Mouse (Mus musculus) forebrain, embryonic 11.5 days (tissue): Measurements from ENCODE around the gene Pnliprp2. TPM values are rescaled to one million over a fixed set of nuclear protein-coding genes. Genes with fewer than 3 reads are reported as not detected.

Experiments used
- ATAC-seq: fragments of 200-750 bp; cut with Nextera tagmentation; replicated peaks from 2 replicates; pipeline ENCODE4 v1.8.0; 2017; ENCODE audit warnings: moderate TSS enrichment; ENCODE audit not compliant: low FRiP score
- DNase-seq: peaks from one replicate; pipeline ENCODE4 v3.0.0-alpha.2; 2017; ENCODE audit warnings: low spot score
- H3K27ac ChIP-seq: fragments of 300-500 bp; sonication (generic); 2 replicates; pipeline ENCODE4 v1.5.1; 2014; ENCODE audit warnings: low read depth, low read length
- H3K27me3 ChIP-seq: fragments of 300-500 bp; sonication (generic); 2 replicates; pipeline ENCODE4 v1.6.1; 2014; ENCODE audit warnings: mild to moderate bottlenecking, low read length, mixed read lengths; ENCODE audit not compliant: control insufficient read depth, insufficient read depth
- H3K36me3 ChIP-seq: fragments of 300-500 bp; sonication (generic); 2 replicates; pipeline ENCODE4 v1.6.1; 2014; ENCODE audit warnings: mild to moderate bottlenecking, low read length, moderate library complexity, mixed read lengths; ENCODE audit not compliant: control insufficient read depth, insufficient read depth
- H3K4me1 ChIP-seq: fragments of 300-500 bp; sonication (generic); replicated peaks from 2 replicates; pipeline ENCODE4 v1.6.1; 2014; ENCODE audit warnings: low read length, mixed read lengths; ENCODE audit not compliant: control insufficient read depth, insufficient read depth
- H3K4me2 ChIP-seq: fragments of 300-500 bp; sonication (generic); 2 replicates; pipeline ENCODE4 v1.6.1; 2014; ENCODE audit warnings: low read depth, mild to moderate bottlenecking, low read length, moderate library complexity, mixed read lengths; ENCODE audit not compliant: severe bottlenecking
- H3K4me3 ChIP-seq: fragments of 300-500 bp; sonication (generic); 2 replicates; pipeline ENCODE4 v1.5.1; 2014; ENCODE audit warnings: low read depth, low read length
- H3K9ac ChIP-seq: fragments of 300-500 bp; sonication (generic); 2 replicates; pipeline ENCODE4 v1.6.1; 2014; ENCODE audit warnings: low read length
- H3K9me3 ChIP-seq: fragments of 300-500 bp; sonication (generic); 2 replicates; pipeline ENCODE4 v1.6.1; 2016; ENCODE audit warnings: low read length, mixed read lengths; ENCODE audit not compliant: control insufficient read depth
- WGBS: fragments of 180-500 bp; shearing (Covaris S2); extraction: QIAGEN DNeasy Blood & Tissue Kit; methylation state at CpG from one replicate; pipeline ENCODE4 v1.1.7; 2014; 5-methylcytosine and 5-hydroxymethylcytosine counted together
- polyA plus RNA-seq: library from polyadenylated mRNA; unstranded; fragments of >200 nt; fragmentation: Nextera tagmentation; extraction: Ambion mirVana; gene quantifications from 2 replicates; pipeline ENCODE4 v1.2.1, GENCODE M21; 2014

Gene Pnliprp2
- polyA plus RNA-seq, 1 experiment from 2014 or later, result not detected

GRCm38 (mm10) chr19:58810536-58810935 is 51.0 kb downstream of the Pnliprp2 start:
- 83% methylated on average over 5 of the region's 5 CpGs for WGBS
- Histone ChIP-seq H3K4me3 (no peak overlapping the region), H3K9ac (no peak overlapping the region), H3K36me3 (no peaks in the 10 kb centered on the region), H3K9me3 (no peaks in the 10 kb centered on the region), H3K27ac (no peak overlapping the region), H3K4me1 (no peaks in the 10 kb centered on the region), H3K4me2 (no peak overlapping the region), H3K27me3 (no peaks in the 10 kb centered on the region)
- DNase-seq (no peak), ATAC-seq (no peak)

GRCm38 (mm10) chr19:58815179-58815922 is 55.8 kb downstream of the Pnliprp2 start:
- Histone ChIP-seq H3K4me1 (no peaks in the 10 kb centered on the region), H3K9ac (no peak overlapping the region), H3K4me2 (no peak overlapping the region), H3K4me3 (no peak overlapping the region), H3K27me3 (no peaks in the 10 kb centered on the region), H3K9me3 (no peaks in the 10 kb centered on the region), H3K27ac (no peak overlapping the region), H3K36me3 (no peaks in the 10 kb centered on the region)
- no peak for ATAC-seq
- DNase-seq, result no peak
- WGBS, result 84% methylated on average over 13 of the region's 13 CpGs

- Histone ChIP-seq H3K9ac (no peak overlapping the region), H3K4me2 (no peak overlapping the region), H3K27me3 (no peaks in the 10 kb centered on the region), H3K9me3 (no peaks in the 10 kb centered on the region), H3K4me3 (no peak overlapping the region), H3K36me3 (no peaks in the 10 kb centered on the region), H3K27ac (no peak overlapping the region), H3K4me1 (no peaks in the 10 kb centered on the region)
- DNase-seq, result no peak
- ATAC-seq, result no peak
- 83% methylated on average over 17 of the region's 17 CpGs for WGBS
These were observed 57.0 kb downstream of the Pnliprp2 start for GRCm38 (mm10) chr19:58816453-58817041.

- WGBS, result 89% methylated on average over 11 of the region's 11 CpGs
- DNase-seq (no peak), ATAC-seq (no peak)
- Histone ChIP-seq H3K27me3 (no peaks in the 10 kb centered on the region), H3K36me3 (no peaks in the 10 kb centered on the region), H3K27ac (no peak overlapping the region), H3K4me2 (no peak overlapping the region), H3K9ac (no peak overlapping the region), H3K9me3 (no peaks in the 10 kb centered on the region), H3K4me1 (no peaks in the 10 kb centered on the region), H3K4me3 (no peak overlapping the region)
These were observed 57.9 kb downstream of the Pnliprp2 start for GRCm38 (mm10) chr19:58817398-58817797.

- H3K36me3 ChIP-seq, result no peaks in the 10 kb centered on the region
- no peak overlapping the region for H3K4me3 ChIP-seq
- H3K9ac ChIP-seq, result no peak overlapping the region
- ATAC-seq, result no peak
- DNase-seq, result no peak
- H3K4me2 ChIP-seq, result no peak overlapping the region
- H3K4me1 ChIP-seq, result no peaks in the 10 kb centered on the region
- WGBS, result 90% methylated on average over 14 of the region's 14 CpGs
- H3K9me3 ChIP-seq, result no peaks in the 10 kb centered on the region
- no peaks in the 10 kb centered on the region for H3K27me3 ChIP-seq
- H3K27ac ChIP-seq, result no peak overlapping the region
These were observed 59.3 kb downstream of the Pnliprp2 start for GRCm38 (mm10) chr19:58818571-58819415.

GRCm38 (mm10) chr19:58822454-58823200 is 63.1 kb downstream of the Pnliprp2 start:
- ATAC-seq, result no peak
- H3K4me2 ChIP-seq, result no peak overlapping the region
- DNase-seq, result no peak
- no peak overlapping the region for H3K27ac ChIP-seq
- H3K4me3 ChIP-seq, result no peak overlapping the region
- H3K9ac ChIP-seq, result no peak overlapping the region
- WGBS, result 87% methylated on average over 20 of the region's 20 CpGs
- no peaks in the 10 kb centered on the region for H3K9me3 ChIP-seq
- H3K36me3 ChIP-seq, result no peaks in the 10 kb centered on the region
- H3K4me1 ChIP-seq, result no peaks in the 10 kb centered on the region
- no peaks in the 10 kb centered on the region for H3K27me3 ChIP-seq

GRCm38 (mm10) chr19:58823301-58823700 is 63.8 kb downstream of the Pnliprp2 start:
- no peaks in the 10 kb centered on the region for H3K36me3 ChIP-seq
- ATAC-seq, result no peak
- no peak overlapping the region for H3K27ac ChIP-seq
- H3K4me1 ChIP-seq, result no peaks in the 10 kb centered on the region
- 92% methylated on average over 3 of the region's 3 CpGs for WGBS
- DNase-seq, result no peak
- H3K4me2 ChIP-seq, result no peak overlapping the region
- H3K9ac ChIP-seq, result no peak overlapping the region
- H3K27me3 ChIP-seq, result no peaks in the 10 kb centered on the region
- no peak overlapping the region for H3K4me3 ChIP-seq
- H3K9me3 ChIP-seq, result no peaks in the 10 kb centered on the region

- H3K9me3 ChIP-seq, result no peaks in the 10 kb centered on the region
- H3K4me1 ChIP-seq, result no peaks in the 10 kb centered on the region
- H3K27ac ChIP-seq, result no peak overlapping the region
- ATAC-seq, result no peak
- no peak overlapping the region for H3K4me2 ChIP-seq
- no peak overlapping the region for H3K4me3 ChIP-seq
- no peaks in the 10 kb centered on the region for H3K27me3 ChIP-seq
- H3K36me3 ChIP-seq, result no peaks in the 10 kb centered on the region
- no peak for DNase-seq
- WGBS, result 72% methylated on average over 1 of the region's 1 CpGs
- no peak overlapping the region for H3K9ac ChIP-seq
These were observed 64.8 kb downstream of the Pnliprp2 start for GRCm38 (mm10) chr19:58824316-58824715.
